Mouse (Mus musculus) brain, embryonic 14.5 days (tissue): ENCODE measurements around the gene Optn. TPM values are rescaled to one million over a fixed set of nuclear protein-coding genes. Genes with fewer than 3 reads are reported as not detected.
"Not testable (repeated sequence)": the region's sequence is repeated elsewhere in the genome, so short reads cannot be mapped to it uniquely, and the experiment has no call there.

Source experiments
- DNase-seq: peaks from one replicate; pipeline ENCODE4 v3.0.0-alpha.2; 2011; ENCODE audit warnings: low read depth
- CTCF ChIP-seq: fragments of 200-500 bp; IDR thresholded peaks from 2 replicates; pipeline ENCODE4 v1.5.1; 2012; ENCODE audit warnings: inconsistent platforms, mild to moderate bottlenecking, moderate library complexity, borderline replicate concordance; ENCODE audit not compliant: insufficient read depth, insufficient read length; ENCODE audit errors: extremely low read depth
- POLR2A ChIP-seq: fragments of 200-500 bp; IDR thresholded peaks from 2 replicates; pipeline ENCODE4 v1.6.1; 2012; ENCODE audit warnings: mild to moderate bottlenecking, inconsistent platforms, borderline replicate concordance; ENCODE audit not compliant: poor library complexity, insufficient read depth, insufficient read length, severe bottlenecking; ENCODE audit errors: extremely low read depth
- polyA plus RNA-seq: library from polyadenylated mRNA; depleted of rRNA; stranded (reverse); fragments of >200 nt; gene quantifications from 2 replicates; pipeline ENCODE4 v1.2.3, GENCODE M21; 2012

The Optn gene
- polyA plus RNA-seq, 1 experiment = 5.7 TPM

- DNase-seq = no peak
- TF ChIP-seq POLR2A = no peak
- TF ChIP-seq CTCF = no peak
Observed at GRCm38 (mm10) chr2:5077937-5078336, 14.1 kb upstream of the Optn start.

- no peak for TF ChIP-seq CTCF
- TF ChIP-seq POLR2A = no peak
Observed at GRCm38 (mm10) chr2:5077490-5077889, 13.6 kb upstream of the Optn start.

GRCm38 (mm10) chr2:5075856-5076255 lies 12.0 kb upstream of the Optn start:
- DNase-seq = no peak
- TF ChIP-seq CTCF (no peak), POLR2A (no peak)

More at GRCm38 (mm10) chr2:5077490-5077889, 13.6 kb upstream of the Optn start:
- no peak for DNase-seq

GRCm38 (mm10) chr2:5075432-5075831 lies 11.6 kb upstream of the Optn start:
- no peak for TF ChIP-seq CTCF
- peak; percentile 25 for DNase-seq

- no peak for TF ChIP-seq CTCF
- TF ChIP-seq POLR2A = no peak
- no peak for DNase-seq
Observed at GRCm38 (mm10) chr2:5073785-5074184, 9.9 kb upstream of the Optn start.

- TF ChIP-seq CTCF (no peak), POLR2A (no peak)
- no peak for DNase-seq
Observed at GRCm38 (mm10) chr2:5067951-5068350, 4.1 kb upstream of the Optn start.

- not testable (repeated sequence) for DNase-seq
Observed at GRCm38 (mm10) chr2:5067254-5067653, 3.4 kb upstream of the Optn start.

- peak; percentile 14 for DNase-seq
- TF ChIP-seq POLR2A (no peak), CTCF (no peak)
Observed at GRCm38 (mm10) chr2:5064247-5064646, 396 bp upstream of the Optn start.

- DNase-seq = no peak
- TF ChIP-seq CTCF (no peak), POLR2A (no peak)
Observed at GRCm38 (mm10) chr2:5062496-5063298, 1.2 kb downstream of the Optn start.

- TF ChIP-seq CTCF (no peak), POLR2A (no peak)
- DNase-seq = no peak
Observed at GRCm38 (mm10) chr2:5061133-5061708, 2.6 kb downstream of the Optn start.

GRCm38 (mm10) chr2:5059997-5060396 lies 3.9 kb downstream of the Optn start:
- TF ChIP-seq CTCF (no peak), POLR2A (no peak)

GRCm38 (mm10) chr2:5058436-5058835 lies 5.4 kb downstream of the Optn start:
- TF ChIP-seq CTCF (no peak), POLR2A (no peak)
- no peak for DNase-seq

More at GRCm38 (mm10) chr2:5059997-5060396, 3.9 kb downstream of the Optn start:
- DNase-seq = no peak
